Mouse (Mus musculus): ENCODE results near the gene Zpbp2. TPM values are rescaled to one million over a fixed set of nuclear protein-coding genes. Genes with fewer than 3 reads are reported as not detected.

Gene Zpbp2
- 0.22 and 0.63 TPM in 2 replicates for total RNA-seq (2012; rRNA removed)

- H3K9ac ChIP-seq (ENCODE audit: insufficient read depth, low read depth, low read length, poor library complexity, severe bottlenecking): peak within 1 kb of the TSS; percentile 94
- H3K9me3 ChIP-seq (ENCODE audit: control insufficient read depth, insufficient read depth, low read depth, low read length): no peaks in the 10 kb centered on the region
- DNase-seq (ENCODE audit: low read depth, low spot score): peak; percentile 87
- no peaks in the 10 kb centered on the region for H3K36me3 ChIP-seq (ENCODE audit: control insufficient read depth, insufficient read depth, low read length, poor library complexity, severe bottlenecking)
- peaks cover 0 to 4% of the 10 kb centered on the region in 2 experiments; a peak in 1 of 4 replicates for H3K4me1 ChIP-seq (ENCODE audit: control insufficient read depth in 2 of 2, insufficient read depth in 2 of 2, low read length in 2 of 2, poor library complexity in 1 of 2)
- peak within 1 kb of the TSS; percentile 56; the same call in 1 of the 2 replicates for H3K27ac ChIP-seq (ENCODE audit: insufficient read depth, low read depth, low read length, poor library complexity, severe bottlenecking)
- in situ Hi-C loops (cut with MboI; ENCODE audit: low sequenced_read_pairs in 2 of 2, unreplicated experiment in 2 of 2): no loop called here
- 0 out of 2 replicates have a peak, but pooled peaks have one; percentile 40 for TF ChIP-seq HCFC1 (IDR thresholded peaks at IDR 0.05; ENCODE audit: borderline replicate concordance, insufficient read depth, low read length)
- no peak for TF ChIP-seq MAFK (IDR thresholded peaks at IDR 0.05; ENCODE audit: insufficient read depth, low read depth, low read length)
- no peak for TF ChIP-seq ZC3H11A (IDR thresholded peaks at IDR 0.05; ENCODE audit: borderline replicate concordance, low read depth, low read length)
- TF ChIP-seq ZNF384 (IDR thresholded peaks at IDR 0.05; ENCODE audit: low read depth, low read length): no peak
- no peak for TF ChIP-seq CHD2 (IDR thresholded peaks at IDR 0.05; ENCODE audit: low read depth, low read length)
- H3K4me3 ChIP-seq (ENCODE audit: insufficient read depth in 1 of 2, low read depth in 1 of 2, low read length in 2 of 2, poor library complexity in 1 of 2, severe bottlenecking in 1 of 2): peak within 1 kb of the TSS; percentile 94 to 96
These were observed at the start of gene Zpbp2 for GRCm38 (mm10) chr11:98550975-98551828. Zpbp2 (plus strand) TSS chr11:98551097.

- TF ChIP-seq CHD2 (IDR thresholded peaks at IDR 0.05; ENCODE audit: low read depth, low read length) (no peak), ZC3H11A (IDR thresholded peaks at IDR 0.05; ENCODE audit: borderline replicate concordance, low read depth, low read length) (no peak), ZNF384 (IDR thresholded peaks at IDR 0.05; ENCODE audit: low read depth, low read length) (no peak), HCFC1 (IDR thresholded peaks at IDR 0.05; ENCODE audit: borderline replicate concordance, insufficient read depth, low read length) (no peak), MAFK (IDR thresholded peaks at IDR 0.05; ENCODE audit: insufficient read depth, low read depth, low read length) (no peak)
- no peak for DNase-seq (ENCODE audit: low read depth, low spot score)
These were observed 46.0 kb upstream of the Zpbp2 start for GRCm38 (mm10) chr11:98504926-98505325.

GRCm38 (mm10) chr11:98509434-98509833 lies 41.5 kb upstream of the Zpbp2 start:
- H3K4me3 ChIP-seq (ENCODE audit: insufficient read depth in 1 of 2, low read depth in 1 of 2, low read length in 2 of 2, poor library complexity in 1 of 2, severe bottlenecking in 1 of 2): no peak overlapping the region
- in situ Hi-C loops (cut with MboI; ENCODE audit: low sequenced_read_pairs in 2 of 2, unreplicated experiment in 2 of 2): no loop called here
- no peak for DNase-seq (ENCODE audit: low read depth, low spot score)

More at GRCm38 (mm10) chr11:98504926-98505325, 46.0 kb upstream of the Zpbp2 start:
- Histone ChIP-seq H3K27ac (ENCODE audit: insufficient read depth, low read depth, low read length, poor library complexity, severe bottlenecking) (no peak overlapping the region), H3K36me3 (ENCODE audit: control insufficient read depth, insufficient read depth, low read length, poor library complexity, severe bottlenecking) (no peaks in the 10 kb centered on the region), H3K4me3 (ENCODE audit: insufficient read depth in 1 of 2, low read depth in 1 of 2, low read length in 2 of 2, poor library complexity in 1 of 2, severe bottlenecking in 1 of 2) (no peak overlapping the region), H3K4me1 (ENCODE audit: control insufficient read depth in 2 of 2, insufficient read depth in 2 of 2, low read length in 2 of 2, poor library complexity in 1 of 2) (0 out of 4 replicates have a peak, but pooled peaks cover 0 to 2% of the 10 kb centered on the region in 2 experiments), H3K9me3 (ENCODE audit: control insufficient read depth, insufficient read depth, low read depth, low read length) (no peaks in the 10 kb centered on the region), H3K9ac (ENCODE audit: insufficient read depth, low read depth, low read length, poor library complexity, severe bottlenecking) (no peak overlapping the region)
- in situ Hi-C loops (cut with MboI; ENCODE audit: low sequenced_read_pairs in 2 of 2, unreplicated experiment in 2 of 2): no loop called here

GRCm38 (mm10) chr11:98510125-98510524 lies 40.8 kb upstream of the Zpbp2 start:
- in situ Hi-C loops (cut with MboI; ENCODE audit: low sequenced_read_pairs in 2 of 2, unreplicated experiment in 2 of 2): no loop called here
- no peak overlapping the region for H3K4me3 ChIP-seq (ENCODE audit: insufficient read depth in 1 of 2, low read depth in 1 of 2, low read length in 2 of 2, poor library complexity in 1 of 2, severe bottlenecking in 1 of 2)
- H3K4me1 ChIP-seq (ENCODE audit: control insufficient read depth in 2 of 2, insufficient read depth in 2 of 2, low read length in 2 of 2, poor library complexity in 1 of 2): no peaks in the 10 kb centered on the region
- H3K9me3 ChIP-seq (ENCODE audit: control insufficient read depth, insufficient read depth, low read depth, low read length): no peaks in the 10 kb centered on the region
- H3K36me3 ChIP-seq (ENCODE audit: control insufficient read depth, insufficient read depth, low read length, poor library complexity, severe bottlenecking): no peaks in the 10 kb centered on the region
- no peak overlapping the region for H3K27ac ChIP-seq (ENCODE audit: insufficient read depth, low read depth, low read length, poor library complexity, severe bottlenecking)
- no peak for DNase-seq (ENCODE audit: low read depth, low spot score)
- no peak for TF ChIP-seq ZNF384 (IDR thresholded peaks at IDR 0.05; ENCODE audit: low read depth, low read length)
- TF ChIP-seq CHD2 (IDR thresholded peaks at IDR 0.05; ENCODE audit: low read depth, low read length): no peak
- no peak overlapping the region for H3K9ac ChIP-seq (ENCODE audit: insufficient read depth, low read depth, low read length, poor library complexity, severe bottlenecking)

More at GRCm38 (mm10) chr11:98509434-98509833, 41.5 kb upstream of the Zpbp2 start:
- Histone ChIP-seq H3K36me3 (ENCODE audit: control insufficient read depth, insufficient read depth, low read length, poor library complexity, severe bottlenecking) (no peaks in the 10 kb centered on the region), H3K9me3 (ENCODE audit: control insufficient read depth, insufficient read depth, low read depth, low read length) (no peaks in the 10 kb centered on the region), H3K27ac (ENCODE audit: insufficient read depth, low read depth, low read length, poor library complexity, severe bottlenecking) (no peak overlapping the region), H3K4me1 (ENCODE audit: control insufficient read depth in 2 of 2, insufficient read depth in 2 of 2, low read length in 2 of 2, poor library complexity in 1 of 2) (no peaks in the 10 kb centered on the region), H3K9ac (ENCODE audit: insufficient read depth, low read depth, low read length, poor library complexity, severe bottlenecking) (no peak overlapping the region)
- no peak for TF ChIP-seq MAFK (IDR thresholded peaks at IDR 0.05; ENCODE audit: insufficient read depth, low read depth, low read length)
- no peak for TF ChIP-seq HCFC1 (IDR thresholded peaks at IDR 0.05; ENCODE audit: borderline replicate concordance, insufficient read depth, low read length)
- TF ChIP-seq ZNF384 (IDR thresholded peaks at IDR 0.05; ENCODE audit: low read depth, low read length): no peak
